Mouse (Mus musculus): ENCODE measurements around the gene Pym1. TPM values are rescaled to one million over a fixed set of nuclear protein-coding genes. Genes with fewer than 3 reads are reported as not detected.

The Pym1 gene
- polyA plus RNA-seq, 1 experiment from 2014 or later: 37.8 TPM

DNA sequence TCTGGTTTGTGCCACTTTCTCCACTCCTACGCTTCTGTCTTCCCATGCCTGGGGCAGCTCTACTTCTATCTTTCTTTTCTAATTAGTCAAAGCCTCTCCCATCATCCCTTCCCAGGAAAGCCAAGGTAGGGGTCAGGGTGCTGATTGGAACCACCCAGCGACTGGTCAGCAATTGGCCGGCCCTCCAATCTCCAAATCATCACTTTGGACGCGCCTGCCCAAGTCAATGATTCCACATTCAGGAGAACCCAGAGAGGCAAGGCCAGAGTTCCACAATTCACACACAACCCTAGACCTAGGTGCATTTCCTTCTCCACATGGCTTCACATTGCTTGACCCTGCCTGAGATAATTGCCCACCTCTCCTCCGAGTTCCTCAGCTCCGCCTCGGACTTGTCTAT, 3.5 kb upstream of the Pym1 start:
- ATAC-seq (no peak), DNase-seq (ENCODE audit: low read depth, low spot score) (no peak)
- no peak for TF ChIP-seq CTCF (IDR thresholded peaks at IDR 0.05)
- H3K27me3 ChIP-seq: no peaks in the 10 kb centered on the region
- ChIA-PET POLR2A (interaction anchor here (0.9 kb wide), 1 partner anchor 61 kb away, joined by 3 read pairs; no protein-coding TSS in a partner anchor), CTCF (interaction anchor here (1.1 to 1.7 kb wide), 5 partner anchors 12 to 61 kb away, joined by 3 to 4 read pairs (median 3); no protein-coding TSS in a partner anchor)
- in situ Hi-C loops (cut with MboI; ENCODE audit: low pct_unique_long_range_greater_than_20kb): no loop called here

DNA sequence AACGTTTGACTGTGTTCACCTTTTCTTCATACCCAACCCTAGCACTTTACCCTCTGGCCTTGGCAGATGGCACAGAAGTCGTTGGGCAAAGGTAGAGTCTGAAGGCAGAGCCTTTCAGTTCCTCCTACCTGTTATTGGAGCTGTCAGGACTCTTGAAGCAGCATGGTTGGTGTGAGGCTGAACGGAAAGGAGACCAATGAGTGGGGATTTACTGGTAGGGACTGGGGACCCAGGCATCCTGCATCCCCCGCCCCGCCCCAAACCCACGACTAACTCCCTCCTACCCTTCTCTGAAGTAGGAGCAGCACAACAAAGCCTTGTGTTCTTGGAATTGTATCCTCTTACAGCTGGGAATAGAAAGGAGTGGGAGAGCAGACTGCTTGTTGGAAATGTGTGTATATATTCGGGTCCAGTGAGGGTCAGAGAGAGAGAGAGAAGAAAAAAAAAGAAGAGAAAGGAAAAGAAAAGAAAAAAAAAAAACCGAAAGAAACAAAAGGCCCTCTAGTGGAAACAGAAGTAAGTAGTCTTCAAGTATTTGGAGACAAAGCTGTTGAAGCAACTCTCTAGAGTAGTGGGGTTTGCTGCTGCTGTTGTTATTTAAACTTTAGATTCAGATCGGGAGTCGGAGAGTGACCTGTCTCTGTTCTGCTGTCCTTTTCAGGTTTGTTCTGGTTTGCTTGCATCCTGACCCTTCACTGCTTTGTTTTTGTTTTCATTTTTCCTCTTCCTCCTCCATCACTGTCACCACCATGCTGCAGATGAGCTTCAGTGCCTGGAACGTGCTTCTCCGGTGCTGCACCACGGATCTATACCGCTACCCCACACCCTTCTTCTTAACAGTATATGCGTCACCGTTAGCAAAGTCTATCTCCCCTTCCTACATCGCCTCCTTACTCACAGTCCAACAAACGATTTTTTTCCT, 2.7 kb upstream of the Pym1 start, which contains the start of gene Dgka:
TSS of gene Dgka (minus strand) at position 176 of the 922 bp plus-strand sequence.
- TF ChIP-seq CTCF (IDR thresholded peaks at IDR 0.05): peak; percentile 51
- POLR2A ChIA-PET: interaction anchor here (0.6 to 1.1 kb wide), 3 partner anchors 17 to 56 kb away, joined by 3 to 5 read pairs (median 4); partner anchors contain the start of gene Pmel
- H3K27me3 ChIP-seq: no peaks in the 10 kb centered on the region
- in situ Hi-C loops (cut with MboI; ENCODE audit: low pct_unique_long_range_greater_than_20kb): no loop called here
- ATAC-seq (no peak), DNase-seq (ENCODE audit: low read depth, low spot score) (no peak)
- CTCF ChIA-PET: interaction anchor here (0.6 to 1.6 kb wide), 7 partner anchors 10 to 169 kb away, joined by 3 to 11 read pairs (median 3); no protein-coding TSS in a partner anchor

DNA sequence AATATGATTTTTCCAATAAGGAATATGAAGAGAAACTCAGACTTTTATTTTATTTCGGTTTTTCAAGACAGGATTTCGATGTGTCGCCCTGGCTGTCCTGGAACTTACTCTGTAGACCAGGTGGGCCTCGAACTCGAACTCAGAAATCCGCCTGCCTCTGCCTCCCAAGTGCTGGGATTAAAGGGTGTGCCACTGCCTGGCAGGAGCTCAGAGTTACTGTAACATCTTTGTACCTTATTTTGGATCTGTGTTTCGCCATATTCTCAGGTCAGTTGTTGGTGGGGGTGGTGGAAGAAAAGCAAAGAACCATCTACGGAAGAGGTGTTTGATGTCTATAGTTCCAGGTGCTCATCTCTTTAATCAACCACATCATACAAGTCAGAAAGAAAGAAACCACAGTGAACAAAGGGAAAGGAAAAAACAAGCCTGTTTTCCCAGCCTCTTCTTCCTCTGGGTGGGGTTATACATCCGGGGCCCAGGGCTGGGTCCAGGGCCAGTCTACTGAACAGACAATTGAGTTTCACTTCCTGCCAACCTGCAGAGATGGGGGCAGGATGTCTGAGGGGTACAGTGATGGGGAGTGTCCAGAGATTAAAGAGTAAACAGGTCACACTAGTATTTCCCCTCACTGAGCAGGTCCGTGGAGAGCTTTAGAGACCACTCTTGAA, 1.6 kb upstream of the Pym1 start:
- ChIA-PET POLR2A (interaction anchor here (1.1 kb wide), 1 partner anchor 42 kb away, joined by 4 read pairs; the partner anchor contains the start of gene Pmel), CTCF (interaction anchor here (0.9 to 1.5 kb wide), 3 partner anchors 11 to 167 kb away, joined by 3 to 11 read pairs (median 3); no protein-coding TSS in a partner anchor)
- no peak for DNase-seq (ENCODE audit: low read depth, low spot score)
- no peak for TF ChIP-seq CTCF (IDR thresholded peaks at IDR 0.05)
- in situ Hi-C loops (cut with MboI; ENCODE audit: low pct_unique_long_range_greater_than_20kb): no loop called here
- no peak for ATAC-seq
- no peaks in the 10 kb centered on the region for H3K27me3 ChIP-seq

DNA sequence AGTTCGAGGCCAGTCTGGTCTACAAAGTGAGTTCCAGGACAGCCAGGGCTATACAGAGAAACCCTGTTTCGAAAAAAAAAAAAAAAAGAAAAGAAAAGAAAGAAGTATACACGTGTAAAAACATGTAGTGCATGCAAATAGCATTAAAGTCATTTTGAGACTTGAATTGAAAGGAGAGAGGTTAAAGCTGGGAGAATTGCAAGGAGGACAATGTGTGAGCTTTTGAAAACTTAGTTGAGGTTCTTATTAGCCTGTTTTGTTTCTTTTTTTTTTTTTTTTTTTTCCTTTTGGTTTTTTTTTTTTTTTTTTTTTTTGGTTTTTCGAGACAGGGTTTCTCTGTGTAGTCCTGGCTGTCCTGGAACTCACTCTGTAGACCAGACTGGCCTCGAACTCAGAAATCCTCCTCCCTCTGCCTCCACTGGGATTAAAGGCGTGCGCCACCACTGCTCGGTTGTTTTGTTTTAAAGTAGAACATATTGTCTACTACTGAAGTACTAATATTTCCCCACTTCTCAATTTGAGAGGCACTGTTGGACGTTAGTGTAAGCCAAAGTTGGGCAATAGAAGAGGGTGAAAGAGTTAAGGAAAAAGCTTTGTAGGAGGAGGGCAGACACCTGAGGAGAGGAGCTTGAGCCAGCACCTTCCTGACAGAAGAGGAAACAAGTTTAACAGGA, 580 bp upstream of the Pym1 start:
- POLR2A ChIA-PET: interaction anchor here (1.1 to 1.2 kb wide), 2 partner anchors 52 to 148 kb away, joined by 4 read pairs; no protein-coding TSS in a partner anchor
- CTCF ChIA-PET: interaction anchor here (1.2 kb wide), 2 partner anchors 17 kb away, joined by 3 read pairs; no protein-coding TSS in a partner anchor
- no peak for DNase-seq (ENCODE audit: low read depth, low spot score)
- in situ Hi-C loops (cut with MboI; ENCODE audit: low pct_unique_long_range_greater_than_20kb): no loop called here
- no peak for ATAC-seq
- TF ChIP-seq CTCF (IDR thresholded peaks at IDR 0.05): no peak
- no peaks in the 10 kb centered on the region for H3K27me3 ChIP-seq

DNA sequence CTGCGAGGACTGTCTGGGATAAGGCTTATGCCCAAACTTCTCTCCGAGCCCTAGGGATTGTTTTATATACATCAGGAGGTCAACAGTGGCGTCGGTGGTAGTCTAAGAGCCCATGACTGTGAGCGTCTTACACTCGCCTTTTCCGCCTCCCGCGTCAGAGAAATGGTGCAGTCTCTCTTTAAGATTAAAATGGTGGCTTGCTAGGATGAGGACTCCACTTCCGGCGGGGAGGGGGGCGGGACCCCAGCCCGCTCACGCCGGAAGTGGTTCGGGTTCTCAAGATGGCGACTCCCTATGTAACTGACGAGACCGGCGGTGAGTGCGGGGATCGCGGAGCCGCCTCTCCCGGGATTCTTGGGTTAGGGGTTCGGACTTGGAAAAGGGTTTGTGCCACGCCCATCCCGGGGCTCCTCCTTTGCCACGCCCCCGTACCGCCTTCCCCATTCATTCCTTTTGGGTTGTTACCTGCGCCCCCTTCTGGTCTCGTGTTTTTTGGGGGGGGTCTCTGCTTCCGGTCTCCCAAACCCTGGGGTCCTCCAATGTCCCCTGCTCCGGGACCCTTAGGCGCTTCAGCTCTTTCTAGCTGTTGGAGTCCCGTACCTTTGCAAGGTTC, 669 bp downstream of the Pym1 start:
- ATAC-seq: peak; percentile 77
- H3K27me3 ChIP-seq: no peaks in the 10 kb centered on the region
- ChIA-PET POLR2A (interaction anchor here (1.2 kb wide), 1 partner anchor 53 kb away, joined by 4 read pairs; no protein-coding TSS in a partner anchor), CTCF (interaction anchor here (1.2 kb wide), 1 partner anchor 18 kb away, joined by 3 read pairs; no protein-coding TSS in a partner anchor)
- DNase-seq (ENCODE audit: low read depth, low spot score): peak; percentile 46
- in situ Hi-C loops (cut with MboI; ENCODE audit: low pct_unique_long_range_greater_than_20kb): no loop called here
- peak; percentile 77 for TF ChIP-seq CTCF (IDR thresholded peaks at IDR 0.05)

DNA sequence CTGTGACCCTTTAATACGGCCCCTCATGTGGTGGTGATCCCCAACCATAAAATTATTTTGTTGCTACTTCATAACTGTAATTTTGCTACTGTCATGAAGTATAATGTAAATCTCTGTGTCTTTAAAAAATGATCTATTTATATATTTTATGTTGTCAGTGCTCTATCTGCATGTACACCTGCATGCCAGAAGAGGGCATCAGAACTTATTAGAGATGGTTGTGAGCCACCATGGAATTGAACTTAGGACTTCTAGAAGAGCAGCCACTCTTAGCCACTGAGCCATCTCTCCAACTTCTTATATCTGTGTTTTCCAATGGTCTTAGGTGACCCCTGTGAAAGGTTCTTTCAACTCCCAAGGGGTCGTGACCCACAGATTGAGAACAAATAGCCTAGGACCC, 25.2 kb downstream of the Pym1 start:
- ATAC-seq (no peak), DNase-seq (ENCODE audit: low read depth, low spot score) (no peak)
- TF ChIP-seq CTCF (IDR thresholded peaks at IDR 0.05): peak; percentile 61
- in situ Hi-C loops (cut with MboI; ENCODE audit: low pct_unique_long_range_greater_than_20kb): no loop called here
- no peaks in the 10 kb centered on the region for H3K27me3 ChIP-seq
- ChIA-PET CTCF (interaction anchor here (1.1 to 2.2 kb wide), 5 partner anchors 10 to 28 kb away, joined by 3 to 9 read pairs (median 4); partner anchors contain the start of gene Mmp19), POLR2A (no interaction called here)

DNA sequence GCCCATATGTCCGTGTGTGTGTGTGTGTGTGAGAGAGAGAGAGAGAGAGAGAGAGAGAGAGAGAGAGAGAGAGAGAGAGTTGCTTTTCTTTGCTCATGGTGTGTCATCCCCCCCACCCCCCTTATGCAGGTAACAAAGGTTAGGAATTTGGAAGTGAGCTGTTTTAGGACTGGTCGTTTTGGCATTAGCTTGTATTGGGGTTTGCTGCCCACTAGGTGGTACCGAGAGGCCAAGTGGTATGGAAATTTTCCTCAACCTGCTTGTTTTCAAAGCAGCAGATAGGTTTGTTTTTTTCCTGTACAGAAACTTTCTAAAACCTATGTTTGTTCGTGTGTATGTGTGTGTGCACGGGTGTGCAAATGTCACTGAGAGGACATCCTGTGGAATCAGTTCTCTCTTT, 26.0 kb downstream of the Pym1 start:
- CTCF ChIA-PET: interaction anchor here (1.1 to 2.2 kb wide), 4 partner anchors 11 to 29 kb away, joined by 3 to 9 read pairs (median 5); no protein-coding TSS in a partner anchor

DNA sequence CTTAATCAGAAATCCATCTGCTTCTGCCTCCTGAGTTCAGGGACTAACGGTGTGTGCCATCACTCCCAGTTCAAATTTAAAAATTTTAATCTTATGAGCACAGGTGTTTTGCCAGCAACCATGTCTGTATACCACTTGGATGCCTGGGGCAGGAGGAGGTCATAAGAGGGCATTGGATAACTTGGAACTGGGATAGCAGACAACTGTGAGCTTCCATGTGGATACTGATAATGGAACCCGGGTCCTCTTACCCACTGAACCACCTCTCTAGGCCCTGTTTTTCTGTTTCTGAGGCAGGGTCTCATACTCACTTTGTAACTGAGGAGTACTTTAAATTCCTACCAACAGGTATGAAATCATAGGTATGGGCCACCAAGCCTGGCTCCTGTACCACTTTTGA, 30.8 kb downstream of the Pym1 start:
- ATAC-seq (no peak), DNase-seq (ENCODE audit: low read depth, low spot score) (no peak)
- in situ Hi-C loops (cut with MboI; ENCODE audit: low pct_unique_long_range_greater_than_20kb): no loop called here
- no peak for TF ChIP-seq CTCF (IDR thresholded peaks at IDR 0.05)
- CTCF ChIA-PET: interaction anchor here (1.2 to 1.5 kb wide), 2 partner anchors 10 to 12 kb away, joined by 3 to 6 read pairs; partner anchors contain the start of gene Mmp19
- POLR2A ChIA-PET: interaction anchor here (0.9 kb wide), 1 partner anchor 29 kb away, joined by 3 read pairs; no protein-coding TSS in a partner anchor
- H3K27me3 ChIP-seq: no peaks in the 10 kb centered on the region

More for the DNA sequence above, 26.0 kb downstream of the Pym1 start:
- TF ChIP-seq CTCF (IDR thresholded peaks at IDR 0.05): peak; percentile 42
- ATAC-seq (no peak), DNase-seq (ENCODE audit: low read depth, low spot score) (no peak)
- in situ Hi-C loops (cut with MboI; ENCODE audit: low pct_unique_long_range_greater_than_20kb): no loop called here
- POLR2A ChIA-PET: interaction anchor here (0.7 kb wide), 1 partner anchor 171 kb away, joined by 3 read pairs; no protein-coding TSS in a partner anchor
- H3K27me3 ChIP-seq: no peaks in the 10 kb centered on the region

Measured in Patski (cell line).